Mouse (Mus musculus): Measurements from ENCODE around the gene Stim2. TPM values are rescaled to one million over a fixed set of nuclear protein-coding genes. Genes with fewer than 3 reads are reported as not detected.

The Stim2 gene
- total and polyA plus RNA-seq, 3 experiments = 16.8 to 21.5 (median 18.2) TPM

DNA sequence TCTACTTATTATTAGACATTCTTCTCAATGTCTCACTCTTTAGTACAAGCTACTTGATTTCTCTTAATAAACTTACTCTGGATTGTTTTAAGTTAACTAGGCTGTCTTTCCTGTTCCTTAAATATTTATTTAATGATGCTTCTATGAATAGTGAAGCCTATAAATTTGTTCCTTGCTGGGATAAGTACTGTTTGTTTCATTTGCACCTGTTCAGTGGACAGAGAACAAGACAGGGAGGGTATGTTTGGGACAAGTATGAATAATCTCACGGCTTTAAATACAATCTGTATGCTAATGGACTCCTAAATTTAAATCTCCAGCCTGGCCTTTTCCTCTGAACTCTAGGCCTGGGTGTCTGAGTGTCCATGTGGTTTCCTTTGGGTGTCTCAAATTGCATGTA, 10.2 kb upstream of the Stim2 start:
- Histone ChIP-seq H3K4me3 (replicated peaks in 1 of 3; ENCODE audit: low read depth in 2 of 3, low read length in 2 of 3, poor library complexity in 1 of 3) (no peak overlapping the region), H3K4me1 (ENCODE audit: control insufficient read depth in 1 of 2, insufficient read depth in 2 of 2) (peaks cover 7 to 12% of the 10 kb centered on the region in 2 experiments), H3K27me3 (replicated peaks) (no peaks in the 10 kb centered on the region), H3K36me3 (replicated peaks in 1 of 2; ENCODE audit: control insufficient read depth in 1 of 2, insufficient read depth in 1 of 2, low read length in 1 of 2) (no peaks in the 10 kb centered on the region), H3K4me2 (ENCODE audit: insufficient read depth, low read depth, poor library complexity, severe bottlenecking) (no peak overlapping the region), H3K9ac (ENCODE audit: insufficient read depth, low read depth) (no peak overlapping the region), H3K79me2 (replicated peaks; ENCODE audit: control insufficient read depth, extremely low read depth, insufficient read depth, poor library complexity, severe bottlenecking) (no peaks in the 10 kb centered on the region), H3K9me3 (replicated peaks; ENCODE audit: low read length) (no peaks in the 10 kb centered on the region), H3K27ac (ENCODE audit: insufficient read depth, low read depth) (no peak overlapping the region)
- TF ChIP-seq POLR2A (IDR thresholded peaks at IDR 0.05; ENCODE audit: low read depth, low read length) (no peak), TCF12 (IDR thresholded peaks at IDR 0.05; ENCODE audit: low read depth, low read length) (no peak), MAZ (IDR thresholded peaks at IDR 0.05; ENCODE audit: low read depth, low read length) (no peak), EP300 (IDR thresholded peaks at IDR 0.05; ENCODE audit: low read length) (no peak), JUN (IDR thresholded peaks at IDR 0.05; ENCODE audit: insufficient read depth, low read depth, low read length) (no peak), TBP (conservative IDR thresholded peaks at IDR 0.05; ENCODE audit: low read depth, low read length) (no peak), CTCF (conservative IDR thresholded peaks at IDR 0.05 in 1 of 2, IDR thresholded peaks at IDR 0.05 in 1 of 2; ENCODE audit: low read depth in 2 of 2, low read length in 2 of 2) (no peak), USF2 (conservative IDR thresholded peaks at IDR 0.05; ENCODE audit: low read depth, low read length) (no peak), PAX5 (IDR thresholded peaks at IDR 0.05; ENCODE audit: low read length) (no peak)
- dilution Hi-C loops (cut with MboI; ENCODE audit: extremely low pct_ligation_motif_present, extremely low pct_unique_long_range_greater_than_20kb, low sequenced_read_pairs) (no loop called here), in situ Hi-C loops (cut with MboI; ENCODE audit: low pct_ligation_motif_present, low pct_unique_long_range_greater_than_20kb, low sequenced_read_pairs) (no loop called here)
- DNase-seq (ENCODE audit: extremely low read depth) = no peak

DNA sequence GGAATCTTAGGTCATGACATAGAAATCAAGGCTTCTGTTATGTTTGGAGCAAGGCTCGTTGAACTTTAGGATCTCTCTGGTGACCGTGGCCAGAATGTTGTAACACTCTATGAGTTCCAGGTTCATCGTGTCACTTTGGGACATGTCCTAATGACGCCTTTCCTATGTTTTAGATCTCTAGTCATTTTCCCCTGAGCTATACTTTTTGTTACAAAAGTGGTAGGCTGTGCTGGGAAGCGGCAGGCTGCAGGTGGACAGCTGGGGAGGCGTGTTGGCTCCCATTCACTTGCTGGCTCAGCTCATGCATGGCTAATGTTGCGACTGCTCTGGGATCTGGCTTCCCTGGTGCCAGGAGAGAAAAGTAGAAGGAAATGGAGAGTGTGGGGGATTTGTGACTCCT, 5.7 kb upstream of the Stim2 start:
- Histone ChIP-seq H3K79me2 (replicated peaks; ENCODE audit: control insufficient read depth, extremely low read depth, insufficient read depth, poor library complexity, severe bottlenecking) (no peaks in the 10 kb centered on the region), H3K9me3 (replicated peaks; ENCODE audit: low read length) (no peaks in the 10 kb centered on the region), H3K4me3 (replicated peaks in 1 of 3; ENCODE audit: low read depth in 2 of 3, low read length in 2 of 3, poor library complexity in 1 of 3) (no peak overlapping the region), H3K27ac (ENCODE audit: insufficient read depth, low read depth) (no peak overlapping the region), H3K4me2 (ENCODE audit: insufficient read depth, low read depth, poor library complexity, severe bottlenecking) (peak overlapping the region; percentile 74; the same call in 1 of the 2 replicates), H3K36me3 (replicated peaks in 1 of 2; ENCODE audit: control insufficient read depth in 1 of 2, insufficient read depth in 1 of 2, low read length in 1 of 2) (no peaks in the 10 kb centered on the region), H3K9ac (ENCODE audit: insufficient read depth, low read depth) (no peak overlapping the region), H3K4me1 (ENCODE audit: control insufficient read depth in 1 of 2, insufficient read depth in 2 of 2) (peaks cover 16 to 45% of the 10 kb centered on the region in 2 experiments), H3K27me3 (replicated peaks) (no peaks in the 10 kb centered on the region)
- in situ Hi-C loops (cut with MboI; ENCODE audit: low pct_ligation_motif_present, low pct_unique_long_range_greater_than_20kb, low sequenced_read_pairs) = no loop called here
- TF ChIP-seq MAX (IDR thresholded peaks at IDR 0.05; ENCODE audit: low read length) (no peak), POLR2AphosphoS2 (IDR thresholded peaks at IDR 0.05; ENCODE audit: low read depth, low read length) (no peak), MXI1 (IDR thresholded peaks at IDR 0.05; ENCODE audit: low read depth, low read length) (no peak), USF1 (IDR thresholded peaks at IDR 0.05; ENCODE audit: low read depth, low read length) (no peak), NELFE (IDR thresholded peaks at IDR 0.05; ENCODE audit: low read depth, low read length) (no peak), ELF1 (IDR thresholded peaks at IDR 0.05; ENCODE audit: low read depth, low read length) (no peak), MYC (IDR thresholded peaks at IDR 0.05; ENCODE audit: low read depth, low read length) (no peak), ZKSCAN1 (IDR thresholded peaks at IDR 0.05; ENCODE audit: borderline replicate concordance, low read depth, low read length) (no peak), UBTF (IDR thresholded peaks at IDR 0.05; ENCODE audit: low read depth, low read length) (no peak), CHD1 (IDR thresholded peaks at IDR 0.05; ENCODE audit: low read depth, low read length) (no peak), POLR2A (IDR thresholded peaks at IDR 0.05; ENCODE audit: low read depth, low read length) (no peak), KAT2A (IDR thresholded peaks at IDR 0.05; ENCODE audit: insufficient replicate concordance, low read length) (no peak), E2F4 (IDR thresholded peaks at IDR 0.05; ENCODE audit: insufficient replicate concordance, low read depth, low read length) (no peak), SMC3 (IDR thresholded peaks at IDR 0.05; ENCODE audit: low read depth, low read length) (no peak)
- DNase-seq (ENCODE audit: extremely low read depth) = no peak
- dilution Hi-C loops (cut with MboI; ENCODE audit: extremely low pct_ligation_motif_present, extremely low pct_unique_long_range_greater_than_20kb, low sequenced_read_pairs) = no loop called here

All from CH12.LX (cell line).